Mouse (Mus musculus) thymus, adult 2 months (tissue): ENCODE measurements at regions not wholly inside any gene's neighbourhood (a gene's known extent, or its start where the extent isn't known, plus 50 kb on each side); places are given as distances from the start of the nearest gene placed in this dataset.

Source experiments
- CTCF ChIP-seq: fragments of 200-500 bp; IDR thresholded peaks from 2 replicates; pipeline ENCODE4 v1.5.1; 2012; ENCODE audit warnings: mild to moderate bottlenecking, control low read depth, low read length, moderate library complexity, borderline replicate concordance; ENCODE audit not compliant: control insufficient read depth, poor library complexity, insufficient read depth; ENCODE audit errors: extremely low read depth
- POLR2A ChIP-seq: fragments of 200-500 bp; IDR thresholded peaks from 2 replicates; pipeline ENCODE4 v1.6.1; 2012; ENCODE audit warnings: mild to moderate bottlenecking, low read length, control low read depth, moderate library complexity; ENCODE audit not compliant: control insufficient read depth, poor library complexity, insufficient read depth; ENCODE audit errors: extremely low read depth

GRCm38 (mm10) chr9:61077181-61077580 lies 282.8 kb downstream of the Uaca start:
- TF ChIP-seq CTCF (no peak), POLR2A (no peak)
